Mouse (Mus musculus) heart, embryonic 11.5 days (tissue): ENCODE measurements around the gene Mrps31. TPM values are rescaled to one million over a fixed set of nuclear protein-coding genes. Genes with fewer than 3 reads are reported as not detected.

ENCODE experiments used
- ATAC-seq: fragments of 200-750 bp; cut with Nextera tagmentation; replicated peaks from 2 replicates; pipeline ENCODE4 v1.8.0; 2017; ENCODE audit warnings: moderate library complexity; ENCODE audit not compliant: insufficient number of reproducible peaks, low FRiP score, low TSS enrichment
- H3K27ac ChIP-seq: fragments of 300-500 bp; sonication (generic); 2 replicates; pipeline ENCODE4 v1.5.1; 2014; ENCODE audit warnings: mild to moderate bottlenecking, low read depth, low read length
- H3K27me3 ChIP-seq: fragments of 300-500 bp; sonication (generic); 2 replicates; pipeline ENCODE4 v1.6.1; 2014; ENCODE audit warnings: mild to moderate bottlenecking, low read length, mixed read lengths; ENCODE audit not compliant: control insufficient read depth, insufficient read depth
- H3K36me3 ChIP-seq: fragments of 300-500 bp; sonication (generic); 2 replicates; pipeline ENCODE4 v1.6.1; 2014; ENCODE audit warnings: mild to moderate bottlenecking, low read length, moderate library complexity, mixed read lengths; ENCODE audit not compliant: control insufficient read depth, insufficient read depth
- H3K4me1 ChIP-seq: fragments of 300-500 bp; sonication (generic); 2 replicates; pipeline ENCODE4 v1.6.1; 2014; ENCODE audit warnings: low read length; ENCODE audit not compliant: control insufficient read depth, insufficient read depth
- H3K4me2 ChIP-seq: fragments of 300-500 bp; sonication (generic); 2 replicates; pipeline ENCODE4 v1.6.1; 2014; ENCODE audit warnings: mild to moderate bottlenecking, moderate library complexity
- H3K4me3 ChIP-seq: fragments of 300-500 bp; sonication (generic); 2 replicates; pipeline ENCODE4 v1.5.1; 2014; ENCODE audit warnings: low read depth, low read length
- H3K9ac ChIP-seq: fragments of 300-500 bp; sonication (generic); 2 replicates; pipeline ENCODE4 v1.6.1; 2014; ENCODE audit warnings: mild to moderate bottlenecking, low read depth, low read length, moderate library complexity
- H3K9me3 ChIP-seq: fragments of 300-500 bp; sonication (generic); replicated peaks from 2 replicates; pipeline ENCODE4 v1.6.1; 2016; ENCODE audit warnings: low read length; ENCODE audit not compliant: control insufficient read depth
- WGBS: fragments of 180-500 bp; shearing (Covaris S2); extraction: QIAGEN DNeasy Blood & Tissue Kit; methylation state at CpG from one replicate; pipeline ENCODE4 v1.1.7; 2014; ENCODE audit not compliant: insufficient replicate concordance; 5-methylcytosine and 5-hydroxymethylcytosine counted together
- polyA plus RNA-seq: library from polyadenylated mRNA; unstranded; fragments of >200 nt; fragmentation: Nextera tagmentation; extraction: Ambion mirVana; gene quantifications from 2 replicates; pipeline ENCODE4 v1.2.1, GENCODE M21; 2014

Mrps31 gene
- polyA plus RNA-seq, 1 experiment from 2014 or later, result 46.9 TPM

DNA sequence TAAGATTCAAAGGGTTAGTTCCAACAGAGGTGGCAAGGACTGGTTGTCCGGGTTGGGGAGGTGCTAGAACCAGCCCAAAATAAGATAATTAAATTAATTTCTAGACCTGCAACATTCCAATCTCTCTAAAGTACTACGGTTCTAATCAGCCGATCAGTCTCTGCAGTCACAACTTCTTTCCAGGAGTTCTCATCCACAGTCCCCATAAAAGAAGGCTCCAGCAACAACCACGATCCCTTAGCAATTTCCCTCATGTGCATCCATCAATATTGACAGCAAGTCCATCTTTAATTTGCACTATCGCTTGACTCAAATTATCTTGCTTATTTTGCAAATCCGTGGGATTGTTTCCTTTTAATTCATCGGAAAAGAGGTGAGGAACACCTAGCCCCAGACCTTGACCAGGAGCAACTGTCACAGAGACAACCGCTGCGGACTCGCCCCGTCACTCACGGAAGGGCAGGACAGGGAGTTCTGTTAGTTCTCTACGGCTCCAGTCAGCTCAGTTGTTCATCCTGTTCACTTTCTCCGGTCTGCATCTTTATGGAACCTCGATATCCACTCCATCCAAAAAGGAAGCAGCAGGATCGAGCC lies 376 bp upstream of the Mrps31 start:
- no peak; the same call in 1 of the 2 replicates for ATAC-seq
- H3K4me3 ChIP-seq, result peak overlapping the region; percentile 94

DNA sequence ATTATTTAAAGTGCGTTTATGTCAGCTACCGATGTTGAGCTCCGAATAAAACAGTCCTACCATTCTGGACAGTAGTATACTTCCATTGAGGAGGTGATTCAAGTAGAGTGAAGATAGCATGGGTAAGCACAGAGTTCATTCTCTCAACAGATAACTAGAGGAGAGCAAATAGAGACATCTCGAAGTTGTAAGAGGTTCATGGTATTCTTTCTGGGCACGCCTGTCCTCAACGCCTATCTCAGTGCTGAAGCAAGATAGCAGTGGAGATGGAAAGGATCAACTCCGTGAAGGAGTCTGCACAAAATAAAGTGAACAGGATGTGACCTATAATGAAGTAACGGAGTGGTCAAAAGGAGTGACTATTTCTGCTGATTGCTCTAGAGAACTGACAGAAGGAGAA lies 810 bp downstream of the Mrps31 start:
- no peaks in the 10 kb centered on the region for H3K9me3 ChIP-seq
- peak overlapping the region; percentile 79 for H3K4me2 ChIP-seq
- H3K27me3 ChIP-seq, result no peaks in the 10 kb centered on the region
- H3K9ac ChIP-seq, result peak overlapping the region; percentile 98
- no peak for ATAC-seq
- H3K4me1 ChIP-seq, result peaks cover 4% of the 10 kb centered on the region; the same call in 1 of the 2 replicates
- H3K36me3 ChIP-seq, result 0 out of 2 replicates have a peak, but pooled peaks cover 3% of the 10 kb centered on the region
- 0 out of 2 replicates have a peak overlapping the region, but pooled peaks have one; percentile 81 for H3K27ac ChIP-seq
- 10% methylated on average over 8 of the region's 8 CpGs for WGBS
- H3K4me3 ChIP-seq, result peak overlapping the region; percentile 94

More for the DNA sequence above, 376 bp upstream of the Mrps31 start:
- H3K9me3 ChIP-seq, result no peaks in the 10 kb centered on the region
- H3K4me2 ChIP-seq, result peak overlapping the region; percentile 79
- no peak overlapping the region for H3K27ac ChIP-seq
- H3K36me3 ChIP-seq, result no peaks in the 10 kb centered on the region
- peaks cover 4% of the 10 kb centered on the region; the same call in 1 of the 2 replicates for H3K4me1 ChIP-seq
- H3K27me3 ChIP-seq, result no peaks in the 10 kb centered on the region
- peak overlapping the region; percentile 98 for H3K9ac ChIP-seq
- 17% methylated on average over 16 of the region's 16 CpGs for WGBS

Other genes starting within 250 kb of the Mrps31 start
- 5.8 and 7.8 TPM in 2 replicates for gene Nek3, start 244.9 kb upstream of the Mrps31 start, polyA plus RNA-seq
- gene Ckap2, start 225.5 kb upstream of the Mrps31 start, polyA plus RNA-seq, result 37.4 and 37.6 TPM in 2 replicates
- gene Vps36, start 218.6 kb upstream of the Mrps31 start, polyA plus RNA-seq, result 27.7 and 29.6 TPM in 2 replicates
- gene Thsd1, start 184.0 kb upstream of the Mrps31 start, polyA plus RNA-seq, result 14.4 and 15.8 TPM in 2 replicates
- gene Tpte, start 127.9 kb upstream of the Mrps31 start, polyA plus RNA-seq, result not detected in 2 replicates
- 11.1 and 14.9 TPM in 2 replicates for gene Slc25a15, start 12.8 kb upstream of the Mrps31 start, polyA plus RNA-seq